Mouse (Mus musculus): ENCODE measurements around the gene Pdpn. TPM values are rescaled to one million over a fixed set of nuclear protein-coding genes. Genes with fewer than 3 reads are reported as not detected.
A peak's percentile ranks its signal among the peaks of the same experiment; 100 is the strongest.

Gene Pdpn
- polyA plus RNA-seq, 1 experiment from 2014 or later, result 54.8 TPM

- 61% methylated on average over 5 of the region's 5 CpGs for WGBS
- H3K4me2 ChIP-seq (replicated peaks), result 0 out of 2 replicates have a peak overlapping the region, but pooled peaks have one; percentile 14
- peaks cover 42% of the 10 kb centered on the region for H3K4me1 ChIP-seq
- ATAC-seq (replicated peaks), result no peak
- H3K4me3 ChIP-seq, result no peak overlapping the region
- no peaks in the 10 kb centered on the region for H3K9me3 ChIP-seq
- no peak overlapping the region for H3K27ac ChIP-seq (replicated peaks)
- H3K36me3 ChIP-seq, result no peaks in the 10 kb centered on the region
- H3K9ac ChIP-seq (replicated peaks), result no peak overlapping the region
- no peaks in the 10 kb centered on the region for H3K27me3 ChIP-seq
Observed at GRCm38 (mm10) chr4:143296153-143296552, 3.2 kb downstream of the Pdpn start.

DNA sequence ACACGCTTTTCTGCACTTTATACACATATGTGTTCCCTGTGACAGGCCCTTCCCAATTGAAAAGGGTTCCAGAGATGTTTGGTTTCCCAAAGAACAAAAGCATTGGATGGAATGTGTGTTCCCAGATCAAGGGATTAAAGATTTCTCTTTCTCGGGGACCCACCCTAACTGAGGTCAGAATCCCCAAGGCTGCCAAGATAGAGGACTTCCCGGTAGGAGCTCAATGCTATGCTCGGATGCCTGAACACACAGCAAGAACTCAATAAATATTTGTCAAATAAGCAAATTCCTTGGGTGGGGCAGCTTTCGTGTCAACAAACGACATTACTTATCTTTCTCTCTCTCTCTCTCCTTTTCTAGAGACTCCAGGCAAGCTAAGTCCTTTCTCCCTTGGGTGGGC is 5.0 kb downstream of the Pdpn start:
- no peaks in the 10 kb centered on the region for H3K9me3 ChIP-seq
- ATAC-seq (replicated peaks), result no peak
- H3K27ac ChIP-seq (replicated peaks), result no peak overlapping the region
- no peak overlapping the region for H3K4me2 ChIP-seq (replicated peaks)
- H3K27me3 ChIP-seq, result no peaks in the 10 kb centered on the region
- 71% methylated on average over 6 of the region's 6 CpGs for WGBS
- no peak overlapping the region for H3K4me3 ChIP-seq
- no peaks in the 10 kb centered on the region for H3K36me3 ChIP-seq
- no peak overlapping the region for H3K9ac ChIP-seq (replicated peaks)
- peaks cover 36% of the 10 kb centered on the region for H3K4me1 ChIP-seq

GRCm38 (mm10) chr4:143288880-143289279 is 10.5 kb downstream of the Pdpn start:
- no peak overlapping the region for H3K9ac ChIP-seq (replicated peaks)
- ATAC-seq (replicated peaks), result no peak
- H3K4me1 ChIP-seq, result 0 out of 2 replicates have a peak, but pooled peaks cover 4% of the 10 kb centered on the region
- no peak overlapping the region for H3K4me2 ChIP-seq (replicated peaks)
- no peaks in the 10 kb centered on the region for H3K9me3 ChIP-seq
- no peaks in the 10 kb centered on the region for H3K27me3 ChIP-seq
- no peak overlapping the region for H3K27ac ChIP-seq (replicated peaks)
- H3K36me3 ChIP-seq, result no peaks in the 10 kb centered on the region
- no peak overlapping the region for H3K4me3 ChIP-seq
- WGBS, result 79% methylated on average over 7 of the region's 7 CpGs

DNA sequence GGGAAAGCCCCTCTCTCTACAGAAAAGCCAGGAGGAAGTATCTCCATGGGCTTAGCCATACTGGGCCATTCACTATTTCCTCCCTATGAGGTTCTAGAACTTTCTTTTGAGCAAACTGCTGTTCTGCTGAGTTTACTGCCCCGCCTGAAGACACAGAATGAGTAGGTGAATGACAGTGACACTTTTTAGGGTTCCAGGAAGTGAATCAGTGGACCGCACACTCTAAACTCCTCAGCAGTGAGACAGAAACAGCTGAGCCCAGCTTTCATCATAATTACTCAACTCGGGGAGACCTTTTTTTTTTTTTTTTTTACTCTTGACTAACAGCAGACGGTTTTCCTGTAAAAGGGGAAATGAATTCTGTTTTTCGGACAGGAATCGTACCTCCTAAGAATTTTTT is 10.9 kb downstream of the Pdpn start:
- 0 out of 2 replicates have a peak, but pooled peaks cover 4% of the 10 kb centered on the region for H3K4me1 ChIP-seq

GRCm38 (mm10) chr4:143287065-143287464 is 12.3 kb downstream of the Pdpn start:
- ATAC-seq (replicated peaks), result no peak
- Histone ChIP-seq H3K9me3 (no peaks in the 10 kb centered on the region), H3K4me2 (replicated peaks) (no peak overlapping the region), H3K27me3 (no peaks in the 10 kb centered on the region), H3K36me3 (no peaks in the 10 kb centered on the region), H3K4me3 (no peak overlapping the region), H3K27ac (replicated peaks) (no peak overlapping the region), H3K9ac (replicated peaks) (no peak overlapping the region), H3K4me1 (0 out of 2 replicates have a peak, but pooled peaks cover 4% of the 10 kb centered on the region)
- WGBS, result 75% methylated on average over 4 of the region's 4 CpGs

More for the DNA sequence above, 10.9 kb downstream of the Pdpn start:
- Histone ChIP-seq H3K9me3 (no peaks in the 10 kb centered on the region), H3K27ac (replicated peaks) (no peak overlapping the region), H3K36me3 (no peaks in the 10 kb centered on the region), H3K4me2 (replicated peaks) (no peak overlapping the region), H3K4me3 (no peak overlapping the region), H3K27me3 (no peaks in the 10 kb centered on the region), H3K9ac (replicated peaks) (no peak overlapping the region)
- 89% methylated on average over 6 of the region's 6 CpGs for WGBS
- ATAC-seq (replicated peaks), result no peak

GRCm38 (mm10) chr4:143280166-143280565 is 19.2 kb downstream of the Pdpn start:
- Histone ChIP-seq H3K9ac (replicated peaks) (no peak overlapping the region), H3K9me3 (no peaks in the 10 kb centered on the region), H3K4me1 (peaks cover 19% of the 10 kb centered on the region), H3K4me2 (replicated peaks) (no peak overlapping the region), H3K27ac (replicated peaks) (peak overlapping the region; percentile 83), H3K36me3 (no peaks in the 10 kb centered on the region), H3K27me3 (no peaks in the 10 kb centered on the region), H3K4me3 (no peak overlapping the region)
- 0 out of 2 replicates have a peak, but pooled peaks have one; percentile 6 for ATAC-seq (replicated peaks)
- WGBS, result 80% methylated on average over 3 of the region's 3 CpGs

DNA sequence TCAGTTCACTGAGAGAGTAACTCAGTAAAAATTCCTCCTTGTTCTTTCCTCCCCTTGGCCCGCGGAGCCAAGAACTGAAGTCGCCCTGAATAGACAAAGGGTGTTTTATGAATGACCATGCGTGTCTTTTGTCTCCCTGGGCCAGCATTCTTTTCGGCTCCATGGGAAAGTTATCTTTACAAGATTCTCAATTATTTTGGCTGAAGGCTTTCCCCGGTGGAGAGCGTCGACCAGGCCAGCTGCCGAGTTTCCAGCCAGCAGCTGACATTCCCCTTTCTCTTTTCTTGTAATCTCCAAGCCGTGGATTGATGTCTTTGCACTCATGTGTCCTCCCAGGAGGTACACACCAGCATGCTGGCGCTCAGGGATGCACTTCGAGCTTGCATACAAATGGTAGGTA is 19.7 kb downstream of the Pdpn start:
- Histone ChIP-seq H3K4me2 (replicated peaks) (peak overlapping the region; percentile 10; the same call in 1 of the 2 replicates), H3K27me3 (no peaks in the 10 kb centered on the region), H3K9me3 (no peaks in the 10 kb centered on the region), H3K4me3 (no peak overlapping the region), H3K9ac (replicated peaks) (no peak overlapping the region), H3K27ac (replicated peaks) (peak overlapping the region; percentile 83), H3K36me3 (no peaks in the 10 kb centered on the region), H3K4me1 (peaks cover 19% of the 10 kb centered on the region)
- 6% methylated on average over 12 of the region's 12 CpGs for WGBS
- ATAC-seq (replicated peaks), result 0 out of 2 replicates have a peak, but pooled peaks have one; percentile 44

GRCm38 (mm10) chr4:143279016-143279415 is 20.3 kb downstream of the Pdpn start:
- Histone ChIP-seq H3K27me3 (no peaks in the 10 kb centered on the region), H3K4me1 (peaks cover 19% of the 10 kb centered on the region), H3K9ac (replicated peaks) (no peak overlapping the region), H3K4me2 (replicated peaks) (peak overlapping the region; percentile 43), H3K9me3 (no peaks in the 10 kb centered on the region), H3K36me3 (no peaks in the 10 kb centered on the region), H3K27ac (replicated peaks) (peak overlapping the region; percentile 83), H3K4me3 (no peak overlapping the region)
- ATAC-seq (replicated peaks), result peak; percentile 21; the same call in 1 of the 2 replicates
- WGBS, result 45% methylated on average over 5 of the region's 5 CpGs

GRCm38 (mm10) chr4:143278429-143278871 is 20.9 kb downstream of the Pdpn start:
- Histone ChIP-seq H3K36me3 (no peaks in the 10 kb centered on the region), H3K9ac (replicated peaks) (0 out of 2 replicates have a peak overlapping the region, but pooled peaks have one; percentile 14), H3K9me3 (no peaks in the 10 kb centered on the region), H3K4me2 (replicated peaks) (peak overlapping the region; percentile 43), H3K4me3 (peak overlapping the region; percentile 19), H3K27ac (replicated peaks) (peak overlapping the region; percentile 83), H3K27me3 (no peaks in the 10 kb centered on the region), H3K4me1 (peaks cover 19% of the 10 kb centered on the region)
- 2% methylated on average over 14 of the region's 14 CpGs for WGBS
- ATAC-seq (replicated peaks), result peak; percentile 66

- no peak overlapping the region for H3K27ac ChIP-seq (replicated peaks)
- ATAC-seq (replicated peaks), result no peak
- H3K9me3 ChIP-seq, result no peaks in the 10 kb centered on the region
- 0 out of 2 replicates have a peak, but pooled peaks cover 3% of the 10 kb centered on the region for H3K36me3 ChIP-seq
- WGBS, result 95% methylated on average over 6 of the region's 6 CpGs
- no peak overlapping the region for H3K4me2 ChIP-seq (replicated peaks)
- H3K9ac ChIP-seq (replicated peaks), result no peak overlapping the region
- H3K4me1 ChIP-seq, result peaks cover 19% of the 10 kb centered on the region
- H3K4me3 ChIP-seq, result no peak overlapping the region
- H3K27me3 ChIP-seq, result no peaks in the 10 kb centered on the region
Observed at GRCm38 (mm10) chr4:143277319-143277718, 22.0 kb downstream of the Pdpn start.

GRCm38 (mm10) chr4:143271571-143271970 is 27.8 kb downstream of the Pdpn start:
- WGBS, result 80% methylated on average over 6 of the region's 6 CpGs

DNA sequence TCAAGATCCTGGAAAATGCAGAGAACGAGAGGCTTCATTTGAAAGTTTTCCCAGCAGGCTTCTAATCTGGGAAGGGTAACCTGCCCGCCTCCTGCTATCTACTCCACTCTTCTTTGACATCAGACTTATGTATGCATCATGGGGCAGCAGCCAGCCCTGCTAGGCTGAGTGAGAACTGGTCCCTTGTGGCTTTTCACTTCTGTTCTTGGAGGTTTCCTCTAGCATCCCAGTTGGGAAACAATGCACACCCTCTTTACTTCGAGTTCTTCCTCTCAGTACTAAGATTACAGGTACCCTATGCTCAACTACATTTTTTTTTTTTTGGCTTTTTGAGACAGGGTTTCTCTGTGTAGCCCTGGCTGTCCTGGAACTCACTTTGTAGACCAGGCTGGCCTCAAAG is 28.5 kb downstream of the Pdpn start:
- no peak overlapping the region for H3K27ac ChIP-seq (replicated peaks)
- no peak overlapping the region for H3K4me2 ChIP-seq (replicated peaks)
- H3K4me3 ChIP-seq, result no peak overlapping the region
- no peak overlapping the region for H3K9ac ChIP-seq (replicated peaks)
- H3K9me3 ChIP-seq, result no peaks in the 10 kb centered on the region
- no peaks in the 10 kb centered on the region for H3K4me1 ChIP-seq
- H3K36me3 ChIP-seq, result 0 out of 2 replicates have a peak, but pooled peaks cover 4% of the 10 kb centered on the region
- no peaks in the 10 kb centered on the region for H3K27me3 ChIP-seq
- ATAC-seq (replicated peaks), result no peak
- WGBS, result 84% methylated on average over 3 of the region's 3 CpGs

More at GRCm38 (mm10) chr4:143271571-143271970, 27.8 kb downstream of the Pdpn start:
- no peak overlapping the region for H3K9ac ChIP-seq (replicated peaks)
- no peak overlapping the region for H3K27ac ChIP-seq (replicated peaks)
- H3K4me3 ChIP-seq, result no peak overlapping the region
- H3K4me1 ChIP-seq, result no peaks in the 10 kb centered on the region
- no peaks in the 10 kb centered on the region for H3K27me3 ChIP-seq
- ATAC-seq (replicated peaks), result no peak
- no peaks in the 10 kb centered on the region for H3K9me3 ChIP-seq
- no peak overlapping the region for H3K4me2 ChIP-seq (replicated peaks)
- H3K36me3 ChIP-seq, result 0 out of 2 replicates have a peak, but pooled peaks cover 4% of the 10 kb centered on the region

DNA sequence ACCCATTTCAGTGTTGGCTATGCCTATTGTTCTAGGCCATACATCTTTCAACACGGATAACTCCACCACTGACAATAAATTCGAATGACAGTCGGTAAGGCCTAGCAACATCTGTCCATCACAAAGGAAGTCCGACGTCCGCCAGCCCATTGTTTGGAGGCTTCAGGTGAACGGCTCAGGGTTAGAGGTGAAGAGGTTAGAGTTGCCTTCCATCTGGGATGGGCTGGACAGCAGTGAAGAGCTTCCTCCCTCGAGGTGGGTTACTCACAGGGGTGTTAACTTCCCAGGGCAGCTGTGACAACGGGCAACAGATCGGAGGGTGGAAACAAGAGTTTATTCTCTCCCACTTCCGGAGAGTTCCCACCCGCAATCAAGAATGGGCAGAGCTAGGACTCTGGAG is 36.7 kb downstream of the Pdpn start:
- Histone ChIP-seq H3K4me3 (no peak overlapping the region), H3K4me2 (replicated peaks) (no peak overlapping the region), H3K4me1 (no peaks in the 10 kb centered on the region), H3K27me3 (no peaks in the 10 kb centered on the region), H3K27ac (replicated peaks) (no peak overlapping the region), H3K36me3 (no peaks in the 10 kb centered on the region), H3K9ac (replicated peaks) (no peak overlapping the region), H3K9me3 (no peaks in the 10 kb centered on the region)
- ATAC-seq (replicated peaks), result no peak
- WGBS, result 82% methylated on average over 12 of the region's 12 CpGs
